Mouse (Mus musculus) G1E (cell line): ENCODE measurements at regions not wholly inside any gene's neighbourhood (a gene's known extent, or its start where the extent isn't known, plus 50 kb on each side); places are given as distances from the start of the nearest gene placed in this dataset.

Experiments
- CTCF ChIP-seq: IDR thresholded peaks from 2 replicates; pipeline ENCODE4 v1.5.1; 2012; ENCODE audit warnings: low read depth, low read length, inconsistent platforms, mixed read lengths
- GATA1 ChIP-seq: IDR thresholded peaks from 2 replicates; pipeline ENCODE4 v1.6.1; 2012; ENCODE audit warnings: borderline replicate concordance, low read length, inconsistent platforms, mixed read lengths
- GATA2 ChIP-seq: IDR thresholded peaks from 2 replicates; pipeline ENCODE4 v1.6.1; 2012; ENCODE audit warnings: low read depth, low read length, inconsistent platforms, borderline replicate concordance
- POLR2AphosphoS5 ChIP-seq: IDR thresholded peaks from 2 replicates; pipeline ENCODE4 v1.6.1; 2012; ENCODE audit warnings: low read depth, low read length, inconsistent platforms; ENCODE audit not compliant: insufficient replicate concordance
- TAL1 ChIP-seq: conservative IDR thresholded peaks from 2 replicates; pipeline ENCODE4 v1.6.1; 2012; ENCODE audit warnings: low read depth, low read length, inconsistent platforms, mixed read lengths

- TF ChIP-seq CTCF (no peak), GATA1 (no peak), TAL1 (no peak), GATA2 (no peak), POLR2AphosphoS5 (no peak)
Measured at GRCm38 (mm10) chr1:79259726-79260125, 180.2 kb downstream of the Scg2 start.
